Mouse (Mus musculus): ENCODE results near the gene Barhl1.
A peak's percentile ranks its signal among the peaks of the same experiment; 100 is the strongest.

Barhl1 gene

DNA sequence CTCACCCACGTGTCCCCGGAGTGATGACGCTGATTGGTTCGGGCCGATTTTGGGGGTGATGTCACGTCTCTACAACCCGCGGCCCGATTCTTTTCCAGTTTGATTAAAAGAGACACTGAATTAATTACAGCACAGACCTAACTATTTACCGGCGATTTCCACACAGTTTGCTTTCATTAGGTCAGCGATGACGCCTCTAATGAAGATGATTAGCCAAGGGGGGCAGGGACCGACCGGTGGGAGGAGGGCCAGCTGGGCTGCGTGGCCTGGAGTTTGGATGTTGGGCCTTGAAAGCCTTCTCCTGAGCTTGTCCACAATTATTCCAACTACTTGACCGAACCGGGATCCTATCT, at the start of gene Barhl1:
Barhl1 (minus strand) TSS at position 156 of the 353 bp plus-strand sequence.
- DNase-seq: peak; percentile 74

DNA sequence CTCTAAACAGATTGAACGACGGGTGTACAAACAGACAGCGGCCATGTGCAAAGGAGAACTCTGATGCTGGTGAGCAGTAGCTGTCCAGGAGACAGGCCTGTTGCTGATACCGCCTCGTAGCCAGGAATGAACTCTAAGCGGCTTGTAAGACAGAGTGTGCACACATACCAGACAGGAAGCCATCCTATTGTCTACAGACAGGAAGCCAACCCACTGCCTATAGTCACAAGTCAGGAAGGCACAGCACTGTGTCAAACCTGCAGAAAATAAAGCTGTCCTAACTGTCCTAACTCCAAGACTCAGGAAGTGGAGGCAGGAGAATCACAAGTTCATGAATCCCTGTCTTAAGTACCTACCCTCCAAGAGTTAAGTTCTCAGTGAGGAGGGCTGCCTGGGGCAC, 47.1 kb upstream of the Barhl1 start:
- no peak for DNase-seq

DNA sequence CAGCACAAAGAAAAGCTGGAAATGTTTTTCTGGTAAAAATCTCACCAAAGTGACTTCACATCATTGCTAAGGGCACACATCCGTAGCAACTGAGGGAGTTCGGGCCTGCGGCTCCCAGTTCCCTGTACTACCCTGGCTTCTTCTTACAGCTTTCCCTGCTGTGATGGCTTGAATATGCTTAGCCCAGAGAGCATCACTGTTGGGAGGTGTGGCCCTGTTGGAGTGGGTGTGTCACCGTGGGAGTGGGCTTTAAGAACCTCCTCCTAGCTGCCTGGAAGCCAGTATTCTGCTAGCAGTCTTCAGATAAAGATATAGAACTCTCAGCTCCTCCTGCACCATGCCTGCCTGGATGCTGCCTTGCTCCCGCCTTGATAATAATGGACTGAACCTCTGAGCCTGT, 45.2 kb upstream of the Barhl1 start:
- no peak for DNase-seq

DNA sequence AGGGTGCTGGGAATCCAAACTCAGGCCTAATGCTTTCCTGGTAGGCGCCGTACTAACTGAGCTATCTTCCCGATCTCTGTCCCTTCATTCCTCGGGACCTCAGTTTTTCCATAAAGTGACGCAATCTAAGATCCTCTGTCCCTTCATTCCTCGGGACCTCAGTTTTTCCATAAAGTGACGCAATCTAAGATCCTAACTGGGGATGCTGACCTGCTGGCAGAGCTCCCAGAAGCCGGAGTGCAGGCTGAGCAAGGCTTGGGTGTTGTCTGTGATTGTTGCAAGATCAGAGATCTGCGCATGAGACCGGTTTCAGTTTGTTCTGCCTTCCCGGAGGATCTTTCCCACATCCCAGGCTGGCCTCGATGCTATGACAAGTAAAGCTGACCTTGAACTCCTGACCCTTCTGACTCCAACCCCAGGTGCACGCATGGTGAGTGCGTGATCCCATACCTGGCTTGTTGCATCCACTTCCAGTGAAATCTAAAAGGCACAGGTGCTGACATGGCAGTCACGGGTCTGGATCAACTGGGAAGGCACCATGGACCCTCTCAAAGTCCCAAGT, 44.6 kb upstream of the Barhl1 start:
- no peak for DNase-seq

DNA sequence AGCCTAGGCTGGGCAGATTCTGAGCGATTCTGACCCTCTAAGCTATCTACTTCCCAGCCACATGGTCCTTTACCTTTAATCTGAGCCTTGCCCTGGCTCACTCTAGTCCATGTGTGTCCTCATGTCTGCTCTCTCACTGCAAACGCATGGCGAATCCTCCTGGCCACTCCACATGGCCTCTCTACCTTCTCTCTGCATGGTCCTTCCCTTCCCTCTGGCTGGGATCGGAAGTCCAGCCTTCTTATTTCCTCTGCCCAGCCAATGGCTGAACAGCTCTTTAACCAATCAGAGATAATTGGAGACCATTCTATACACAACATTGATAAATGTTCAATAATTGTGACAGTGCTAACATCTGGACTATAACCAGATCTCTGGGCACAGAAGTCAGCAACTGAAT, 40.4 kb upstream of the Barhl1 start:
- DNase-seq: no peak

DNA sequence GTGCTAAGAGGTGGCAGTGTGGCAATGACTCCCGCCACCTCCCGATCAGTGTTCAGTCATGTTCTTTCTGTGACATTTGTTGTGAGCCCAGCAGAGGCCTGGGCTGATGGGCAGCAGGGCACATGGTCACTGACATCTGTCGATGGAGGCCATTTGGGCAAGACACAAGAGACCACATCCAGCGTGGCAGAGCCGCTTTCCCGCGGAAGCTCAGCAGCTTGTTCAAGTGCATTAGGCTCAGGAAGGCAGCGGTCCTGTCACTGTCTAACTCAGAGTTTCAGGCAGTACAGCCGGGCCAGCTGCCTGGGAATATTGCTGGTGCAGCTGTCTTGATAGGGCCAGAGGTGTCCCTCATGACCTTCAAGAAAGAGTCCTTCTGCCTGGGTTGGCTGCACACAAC, 38.1 kb upstream of the Barhl1 start:
- DNase-seq: no peak

DNA sequence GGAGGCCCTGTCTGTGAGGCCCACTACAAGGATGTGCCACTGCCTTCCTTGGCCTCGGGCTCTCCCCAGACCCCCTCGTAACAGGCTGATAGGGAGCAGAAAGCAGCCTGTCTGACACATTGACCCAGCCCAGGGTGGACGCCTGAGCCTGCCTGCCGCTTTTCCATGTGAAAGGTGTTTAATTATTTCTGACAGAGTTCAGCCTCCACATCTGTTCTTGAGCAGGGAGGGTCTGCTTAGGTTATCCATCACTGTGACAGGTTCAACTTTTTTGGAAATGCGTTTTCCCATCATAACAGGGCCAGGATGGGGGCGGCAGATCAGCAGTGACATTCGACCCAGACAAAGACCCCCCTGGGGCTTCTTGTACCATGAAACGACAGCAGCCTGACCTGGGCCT, 36.5 kb upstream of the Barhl1 start:
- no peak for DNase-seq

DNA sequence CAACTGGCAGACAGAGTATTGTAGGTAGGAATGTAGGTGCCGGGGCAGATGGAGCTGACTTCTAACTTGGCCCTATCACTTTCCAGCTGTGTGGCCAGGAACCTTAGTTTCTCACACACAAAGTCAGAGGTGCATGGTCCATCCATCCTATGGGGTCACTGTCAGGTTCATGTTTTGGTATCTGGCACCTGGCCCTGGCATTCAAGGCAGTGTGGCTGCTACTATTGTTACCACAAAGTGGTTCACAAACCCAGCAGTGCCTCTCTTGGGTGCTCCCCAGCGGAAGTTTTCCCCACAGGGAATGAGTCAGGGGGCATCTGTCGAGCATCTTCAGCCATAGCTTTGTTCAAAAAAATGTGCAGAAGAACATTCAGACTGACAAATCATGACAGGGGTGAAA, 29.8 kb upstream of the Barhl1 start:
- no peak for DNase-seq

DNA sequence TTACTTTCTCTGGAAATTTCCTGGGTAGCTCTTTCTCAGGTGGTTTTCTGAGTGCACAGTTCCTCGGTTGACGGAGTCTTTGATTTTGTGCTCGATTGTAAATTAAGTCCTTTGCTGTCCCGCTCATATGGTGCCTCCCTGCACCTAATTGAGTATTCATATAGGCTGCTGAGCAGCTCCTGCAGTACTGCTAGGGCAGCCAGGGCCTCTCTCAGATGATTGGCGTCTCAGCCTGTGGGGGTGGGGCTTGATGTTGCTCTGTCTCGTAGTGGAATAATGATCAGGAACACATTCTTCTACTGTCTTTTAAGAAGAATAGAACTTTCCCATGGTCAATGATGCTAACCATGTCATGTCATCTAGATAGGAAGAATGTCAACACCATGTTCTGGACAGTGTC, 28.9 kb upstream of the Barhl1 start:
- no peak for DNase-seq

DNA sequence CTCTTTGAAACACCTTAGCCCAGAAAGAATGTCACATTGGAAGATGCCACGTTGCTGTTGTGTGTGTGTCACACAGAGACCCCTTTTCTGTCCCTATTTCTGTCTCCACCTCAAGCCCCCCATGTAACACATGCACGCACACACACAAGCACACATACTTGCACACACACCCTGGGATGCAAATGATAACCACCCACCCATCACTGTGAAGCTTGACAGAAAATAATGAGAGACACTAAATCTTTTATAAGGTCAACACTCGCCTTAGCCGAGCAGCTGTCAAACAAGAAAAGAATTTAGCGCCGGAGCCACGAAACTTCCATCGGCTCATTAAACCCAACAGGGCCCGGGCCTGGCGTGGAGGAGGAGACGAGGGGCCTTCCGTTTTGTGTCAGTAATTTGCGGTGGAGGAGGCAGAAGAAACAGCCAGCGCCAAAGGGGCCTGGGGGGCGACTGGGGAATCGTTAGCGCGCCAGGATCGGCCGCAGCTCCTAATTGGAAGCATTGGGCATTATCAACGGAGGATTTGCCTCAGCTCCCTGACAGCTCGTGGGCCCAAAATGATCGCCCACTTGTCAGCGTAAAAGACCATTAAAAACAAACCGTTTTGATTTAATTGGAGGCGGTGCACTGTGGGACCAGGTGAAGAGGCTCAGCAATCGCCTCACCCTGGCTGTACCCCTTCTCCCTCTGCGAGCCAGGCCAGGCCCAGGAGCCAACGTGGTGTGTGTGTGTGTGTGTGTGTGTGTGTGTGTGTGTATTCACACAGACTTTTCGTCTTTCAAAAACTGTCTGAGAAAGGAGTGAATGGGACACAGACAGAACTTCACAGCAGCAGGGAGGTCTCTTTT, 27.4 kb upstream of the Barhl1 start:
- DNase-seq: no peak

DNA sequence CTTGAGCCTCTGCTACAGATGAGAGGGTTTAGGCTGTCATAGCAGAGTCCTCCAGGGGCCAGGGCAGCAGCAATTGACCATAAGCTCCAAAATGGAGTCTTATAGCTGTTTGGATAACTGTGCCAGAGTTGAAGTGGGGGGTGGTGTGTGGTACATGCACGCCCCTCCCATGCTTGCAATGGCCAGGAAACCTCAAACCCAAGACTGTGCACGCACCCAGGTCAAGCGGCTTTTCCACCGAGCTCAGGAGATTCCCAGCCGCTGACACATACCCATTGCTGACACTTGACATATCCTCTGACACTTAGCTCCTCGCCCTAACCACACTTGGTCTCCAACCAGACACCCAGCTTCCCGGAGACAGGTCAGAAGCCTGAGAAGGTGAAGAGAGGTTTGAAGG, 22.5 kb upstream of the Barhl1 start:
- no peak for DNase-seq

DNA sequence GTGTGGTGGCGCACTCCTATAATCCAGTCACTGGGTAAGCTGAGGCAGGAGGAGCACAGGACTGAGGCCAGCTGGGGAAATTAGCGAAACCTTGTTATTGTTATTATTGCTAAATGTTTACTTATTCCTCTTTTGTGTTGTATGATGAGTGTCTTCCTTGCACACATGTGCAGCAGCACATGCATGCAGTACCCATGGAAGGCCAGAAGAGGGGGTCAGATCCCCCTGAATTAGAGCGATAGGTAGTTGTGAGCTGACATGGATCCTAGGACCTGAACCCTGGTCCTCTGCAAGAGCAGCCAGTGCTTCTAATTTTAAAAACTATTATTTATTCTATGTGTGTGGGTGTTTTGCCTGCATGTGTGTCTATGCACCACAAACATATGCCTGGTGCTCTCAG, 14.1 kb upstream of the Barhl1 start:
- no peak for DNase-seq

DNA sequence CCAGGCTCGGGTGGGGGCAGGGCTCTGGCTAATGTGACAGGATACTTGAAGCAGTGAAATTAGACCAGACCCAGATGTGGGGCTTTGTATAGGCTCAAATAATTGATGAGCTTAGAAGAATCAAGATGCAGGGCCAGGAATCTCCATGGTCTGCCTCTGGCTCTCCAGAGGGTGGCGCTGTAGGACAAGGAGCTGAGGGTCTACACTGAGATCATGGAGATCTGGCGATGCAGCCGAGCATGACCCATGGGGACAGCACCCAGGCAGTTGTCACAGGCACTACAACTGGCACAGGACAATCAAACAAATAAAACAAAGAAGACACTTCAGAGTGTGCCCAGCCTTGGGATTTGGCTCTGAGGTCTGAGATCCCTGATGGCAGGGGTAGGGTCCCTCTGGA, 7.4 kb upstream of the Barhl1 start:
- DNase-seq: peak; percentile 53

DNA sequence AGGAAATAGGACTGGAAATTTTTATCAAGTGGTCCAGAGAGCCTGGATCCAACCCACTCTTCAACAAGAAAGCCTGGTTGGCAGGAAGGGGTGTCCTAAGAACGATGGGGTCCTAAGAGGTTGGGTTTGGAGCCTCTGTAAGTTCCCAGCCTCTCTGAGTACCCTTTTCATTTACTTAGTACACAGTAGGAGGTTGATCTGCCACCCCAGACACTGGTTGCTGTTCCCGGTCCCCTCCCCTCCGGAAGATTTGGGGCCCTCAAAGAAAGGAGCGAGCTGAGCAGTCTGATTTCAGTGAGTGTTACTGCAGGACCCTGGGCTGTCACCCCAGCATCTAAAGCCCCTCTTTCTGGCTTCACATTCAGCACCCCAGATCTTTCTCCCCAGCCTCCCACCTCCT, 2.5 kb upstream of the Barhl1 start:
- no peak for DNase-seq

DNA sequence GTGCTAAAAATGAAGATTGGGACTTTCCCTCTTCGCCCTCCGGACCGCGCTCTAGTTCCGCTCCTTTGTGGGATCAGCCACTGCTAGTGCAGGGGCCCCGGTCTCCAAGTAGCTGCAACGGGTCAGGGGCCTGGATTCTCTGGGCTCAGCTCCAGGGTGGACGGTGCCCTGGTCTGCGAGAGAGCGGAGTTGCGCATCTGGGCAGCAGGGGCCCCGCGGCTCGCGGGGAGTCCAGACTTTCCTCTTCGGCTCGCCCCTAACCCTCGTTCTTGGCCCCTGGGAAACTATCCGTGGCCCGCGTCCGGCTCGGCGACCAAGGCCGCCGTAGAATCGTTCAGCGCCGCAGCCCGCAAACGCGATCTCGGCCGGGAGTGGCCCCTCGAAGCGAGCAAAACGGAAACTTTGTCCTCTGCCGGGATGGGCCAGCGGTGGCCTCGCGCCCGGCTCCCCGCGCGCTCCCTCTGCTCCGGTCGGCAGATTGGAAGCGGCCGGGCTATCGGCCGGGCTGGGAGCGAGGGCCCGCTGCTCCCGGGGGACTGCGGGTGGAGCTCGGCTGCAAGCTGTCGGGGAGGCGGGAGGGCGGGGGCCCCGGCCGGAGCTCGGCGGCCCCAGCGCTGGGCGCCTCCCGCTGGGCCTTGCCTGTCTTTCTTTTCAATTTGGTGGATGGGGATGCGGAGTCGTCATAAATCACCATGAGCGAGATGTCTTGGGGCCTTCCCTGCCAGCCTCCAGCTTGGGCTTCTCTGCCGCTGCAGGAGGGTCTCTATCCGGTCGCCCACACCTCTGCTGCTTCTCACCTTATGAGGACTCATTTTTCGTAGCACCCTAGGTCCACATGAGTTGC, 1.3 kb upstream of the Barhl1 start:
- DNase-seq: no peak

DNA sequence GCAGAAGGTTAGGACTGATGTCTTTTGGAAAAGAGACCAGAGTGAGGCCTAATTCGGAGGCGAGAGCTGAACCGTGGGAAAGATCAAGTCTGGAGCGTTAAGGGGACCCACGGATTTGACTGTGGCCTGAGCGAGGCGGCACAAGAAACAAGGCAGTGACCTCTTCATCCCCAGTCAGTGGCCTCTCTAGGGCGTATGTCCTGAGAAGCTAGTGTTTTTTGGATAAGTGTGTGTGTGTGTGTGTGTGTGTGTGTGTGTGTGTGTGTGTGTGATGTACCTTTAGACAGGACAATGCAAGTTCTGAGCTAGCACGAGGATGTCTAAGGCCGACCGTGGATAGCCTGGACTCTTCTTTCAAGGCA, 669 bp upstream of the Barhl1 start:
- no peak for DNase-seq

DNA sequence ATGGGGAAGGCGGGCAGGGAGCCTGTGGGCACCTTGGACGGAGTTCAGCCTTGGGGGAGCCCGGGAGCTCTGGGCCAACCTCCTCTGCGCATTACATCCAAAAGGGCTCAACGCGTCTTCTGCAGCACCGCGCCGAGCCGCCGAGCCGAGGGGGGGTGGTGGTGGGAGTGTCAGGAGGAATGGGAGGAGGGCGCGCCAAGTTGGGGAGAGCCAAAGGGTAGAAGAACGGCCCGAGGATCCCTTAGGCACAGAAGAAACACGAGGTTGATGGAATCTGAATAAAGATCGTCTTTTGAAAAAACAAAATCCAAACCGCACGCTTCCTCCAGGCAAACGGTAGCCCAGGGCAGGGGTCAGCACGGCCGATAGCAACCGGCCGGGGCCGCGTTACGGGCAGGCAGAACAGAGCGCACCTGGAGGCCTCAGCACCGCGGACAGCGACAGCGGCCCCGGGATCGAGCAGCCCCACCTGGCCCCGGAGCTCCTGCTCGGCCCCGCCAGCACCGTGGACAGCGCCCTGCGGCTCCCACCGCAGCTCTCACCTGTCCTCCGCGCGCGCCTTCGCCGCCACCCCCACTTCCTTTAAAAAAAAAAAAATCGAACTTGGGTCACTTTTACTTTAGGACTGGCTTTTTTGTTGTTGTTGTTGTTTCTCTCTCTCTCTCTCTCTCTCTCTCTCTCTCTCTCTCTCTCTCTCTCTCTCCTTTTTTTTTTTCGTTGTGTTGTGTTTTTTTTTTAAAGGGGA, 528 bp downstream of the Barhl1 start:
- DNase-seq: peak; percentile 57

DNA sequence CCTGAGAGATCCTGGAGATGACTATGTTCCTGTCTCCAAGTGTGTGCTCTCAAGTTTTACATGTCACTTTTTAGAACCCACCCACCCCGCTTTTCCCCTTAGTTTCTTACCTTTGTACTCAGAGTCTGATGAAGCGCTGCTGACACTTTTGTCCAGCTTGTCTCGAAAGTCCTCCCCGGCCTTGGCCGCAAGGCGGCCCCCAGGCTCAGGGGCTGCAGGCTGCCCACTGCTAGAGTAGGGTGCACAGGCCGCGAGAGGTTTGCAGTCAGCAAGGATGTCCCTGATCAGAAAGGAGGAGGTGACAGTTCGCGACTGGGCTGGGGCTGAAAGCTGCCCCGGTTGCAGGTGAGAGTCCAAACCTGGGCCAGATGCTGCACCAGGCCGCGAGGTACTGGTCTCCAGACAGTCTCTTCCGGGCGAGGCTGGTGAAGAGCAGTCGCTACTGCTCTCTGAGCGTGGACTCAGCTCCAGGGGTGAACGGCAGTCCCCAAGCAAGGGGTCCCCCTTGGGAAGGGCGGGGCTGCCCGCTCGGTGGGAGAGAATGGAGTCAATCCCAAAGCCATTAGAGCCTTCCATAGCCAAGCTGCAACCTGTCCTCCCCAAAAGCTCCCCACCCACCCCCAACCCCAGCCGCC, 1.2 kb downstream of the Barhl1 start:
- DNase-seq: no peak

DNA sequence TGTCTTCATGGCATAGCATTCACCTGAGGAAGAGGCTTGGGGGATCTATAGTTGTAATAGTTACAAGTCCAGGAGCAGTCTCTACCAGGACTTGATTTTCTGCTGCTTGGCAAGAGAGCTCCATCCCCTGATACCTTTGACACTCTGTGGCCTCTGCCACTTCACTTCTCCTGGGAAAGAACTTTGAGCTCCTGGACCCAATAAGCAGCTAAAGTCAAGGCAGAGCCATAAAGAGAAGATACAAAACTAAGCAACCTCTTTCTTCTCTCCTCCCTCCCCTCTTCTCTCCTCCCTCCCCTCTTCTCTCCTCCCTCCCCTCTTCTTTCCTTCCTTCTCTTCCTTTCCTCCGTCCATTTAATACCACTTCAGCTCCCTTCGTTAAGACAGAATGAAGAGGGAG, 2.3 kb downstream of the Barhl1 start:
- no peak for DNase-seq

DNA sequence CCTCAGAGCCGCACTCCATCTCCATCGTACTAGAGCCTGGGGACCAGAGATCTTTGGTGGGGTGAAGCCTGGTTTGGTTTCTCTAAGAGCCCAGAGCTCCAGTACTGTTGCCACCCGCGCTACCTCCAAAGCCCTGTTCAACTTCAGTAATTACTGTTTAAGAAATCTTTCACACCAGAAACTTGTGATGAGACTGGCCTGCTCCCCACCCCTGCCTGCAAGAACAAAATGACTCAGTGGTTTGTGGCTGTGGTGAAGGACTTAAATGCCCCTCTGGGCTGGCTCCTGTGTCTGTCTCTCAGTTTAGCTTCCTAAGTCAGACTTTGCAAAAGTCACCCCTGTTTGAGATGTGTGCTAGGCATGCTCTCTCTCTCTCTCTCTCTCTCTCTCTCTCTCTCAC, 3.5 kb downstream of the Barhl1 start:
- no peak for DNase-seq

DNA sequence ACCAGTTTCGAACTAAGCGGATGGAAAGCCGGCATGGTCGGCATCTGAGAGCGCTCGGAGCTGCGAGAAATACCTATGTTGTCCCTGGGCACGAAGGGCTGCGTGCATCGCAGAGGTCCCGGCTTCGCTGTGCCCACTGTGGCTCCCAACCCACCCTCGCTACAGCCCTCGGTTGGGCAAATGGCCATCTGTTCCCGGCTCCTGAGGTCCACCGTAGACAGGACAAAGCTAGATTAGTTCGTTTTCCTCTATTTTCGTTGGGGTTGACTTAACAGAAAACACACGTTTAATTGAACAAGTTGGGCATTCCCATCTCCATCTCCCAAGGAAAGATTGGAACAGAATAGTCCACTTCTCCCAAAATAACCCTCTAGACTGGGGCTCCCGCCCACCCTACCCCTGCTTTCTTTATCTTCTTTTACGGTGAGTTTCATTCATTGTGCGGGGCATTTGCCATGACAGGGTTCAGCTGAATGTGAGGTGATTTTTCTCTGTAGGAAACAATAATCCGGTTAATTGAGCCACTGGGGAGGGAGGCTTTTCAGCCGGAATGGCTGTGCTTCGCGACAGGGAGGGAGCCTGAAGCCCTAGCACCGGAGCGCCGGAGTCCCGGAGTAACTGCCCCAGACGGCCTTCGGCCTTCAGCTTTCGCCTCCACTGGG, 4.3 kb downstream of the Barhl1 start:
- no peak for DNase-seq

DNA sequence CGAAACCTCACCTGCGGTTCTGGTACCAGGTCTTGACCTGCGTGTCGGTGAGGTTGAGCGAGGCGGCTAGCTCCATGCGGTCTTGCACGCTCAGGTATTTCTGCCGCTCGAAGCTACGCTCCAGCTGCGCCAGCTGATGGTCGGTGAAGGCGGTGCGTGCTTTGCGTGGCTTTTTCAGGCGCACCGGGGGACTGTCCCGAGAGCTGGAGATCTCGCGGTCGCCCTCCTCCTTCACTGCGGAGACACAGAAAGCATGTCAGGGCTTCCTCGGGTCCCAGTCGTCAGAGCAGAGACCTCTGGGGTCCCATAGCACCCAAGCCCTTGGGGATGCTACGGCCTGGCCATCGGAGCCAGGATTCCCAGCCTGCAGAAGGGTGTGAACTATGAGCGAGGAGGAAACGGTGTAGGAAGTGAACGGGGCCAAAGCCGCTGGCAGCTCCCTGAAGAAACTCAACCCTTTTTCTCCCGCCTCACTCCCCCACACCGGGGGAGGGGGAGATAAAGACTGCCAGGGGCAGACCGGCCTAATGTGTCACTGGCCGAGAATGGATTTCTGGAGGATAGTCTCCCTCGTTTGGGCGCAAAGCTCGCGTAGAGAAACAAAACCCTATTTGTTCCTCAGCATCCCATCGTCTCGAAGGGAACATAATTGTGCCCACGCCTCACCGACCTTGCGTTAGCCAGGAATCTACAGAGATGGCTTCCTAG, 5.0 kb downstream of the Barhl1 start:
- no peak for DNase-seq

Data from cerebellum, adult 11-12 months (tissue).